Mouse (Mus musculus) WW6 (cell line): ENCODE data around the gene Nt5c2.

ENCODE experiments used
- DNase-seq: peaks from one replicate; pipeline ENCODE4 v3.0.0-alpha.2; 2013; ENCODE audit warnings: low read depth, low spot score

Gene Nt5c2

DNA sequence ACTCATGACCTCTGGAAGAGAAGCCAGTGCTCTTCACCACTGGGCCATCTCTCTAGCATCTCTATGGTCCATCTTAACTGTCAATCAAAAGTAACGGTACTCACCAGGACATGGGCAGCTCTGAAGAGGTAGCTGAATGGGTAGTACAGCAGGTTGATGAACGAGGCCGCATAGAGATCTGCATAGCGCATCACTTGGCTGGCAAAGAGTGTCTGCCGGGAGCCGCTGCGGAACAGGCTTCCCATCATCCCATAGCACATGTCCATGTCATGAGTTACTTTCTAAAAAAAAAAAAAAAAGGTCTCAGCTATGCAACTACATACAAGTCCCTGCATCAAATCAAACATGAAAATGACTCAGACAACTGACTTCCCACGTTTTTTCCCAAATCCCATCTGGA is 125.3 kb downstream of the Nt5c2 start:
- no peak for DNase-seq

DNA sequence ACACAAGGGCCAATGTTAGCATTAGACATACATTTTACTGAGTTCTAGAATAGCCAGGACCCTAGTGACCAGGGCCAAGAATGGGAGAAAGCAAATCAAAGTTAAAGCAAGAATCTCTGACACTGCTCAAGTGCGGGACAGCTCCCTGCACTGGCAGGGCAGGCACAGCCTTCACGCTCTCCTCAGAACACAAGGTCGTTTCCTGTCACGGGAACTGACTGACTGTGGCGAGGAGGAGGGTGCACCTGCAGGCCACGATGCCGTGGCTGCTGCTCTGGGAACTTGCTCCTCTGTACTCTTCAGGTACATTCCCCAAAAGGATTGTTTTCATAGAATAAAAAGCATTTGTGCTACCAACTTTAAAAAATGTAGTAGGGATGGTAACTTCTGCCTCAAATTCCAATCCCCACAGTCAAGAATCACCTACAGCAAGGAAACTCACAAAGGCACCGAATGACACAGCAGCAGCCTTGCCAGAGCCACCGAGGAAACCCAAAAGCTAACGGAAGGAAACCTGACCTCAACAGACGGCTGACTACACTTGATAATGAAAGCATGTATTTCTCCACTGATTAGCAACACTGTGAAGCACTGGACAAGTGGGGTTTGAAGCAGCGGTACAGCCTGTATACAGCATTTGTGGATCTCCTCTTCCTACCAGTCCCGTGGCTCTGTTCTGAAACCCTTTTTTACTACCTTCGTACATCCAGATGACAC is 127.0 kb downstream of the Nt5c2 start:
- DNase-seq, result no peak

DNA sequence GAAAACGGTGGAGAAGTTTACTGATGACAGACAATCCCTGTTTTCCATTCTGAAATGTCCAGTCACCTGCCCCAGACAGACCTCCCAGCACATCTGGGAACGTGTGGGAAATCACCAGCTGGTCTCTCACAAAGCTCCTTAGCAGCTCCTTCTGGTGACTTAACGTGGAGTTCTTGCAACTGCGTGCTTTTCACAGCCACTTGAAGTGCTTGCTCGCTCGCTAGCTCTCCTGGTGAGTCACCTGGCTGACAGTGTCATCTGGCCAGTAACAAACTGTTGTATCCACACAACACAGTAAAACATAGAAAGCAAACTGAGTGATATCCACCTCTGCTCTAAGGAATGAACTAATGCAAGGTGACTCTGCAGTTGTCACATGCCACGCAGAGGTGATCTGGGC is 128.1 kb downstream of the Nt5c2 start:
- DNase-seq, result no peak

DNA sequence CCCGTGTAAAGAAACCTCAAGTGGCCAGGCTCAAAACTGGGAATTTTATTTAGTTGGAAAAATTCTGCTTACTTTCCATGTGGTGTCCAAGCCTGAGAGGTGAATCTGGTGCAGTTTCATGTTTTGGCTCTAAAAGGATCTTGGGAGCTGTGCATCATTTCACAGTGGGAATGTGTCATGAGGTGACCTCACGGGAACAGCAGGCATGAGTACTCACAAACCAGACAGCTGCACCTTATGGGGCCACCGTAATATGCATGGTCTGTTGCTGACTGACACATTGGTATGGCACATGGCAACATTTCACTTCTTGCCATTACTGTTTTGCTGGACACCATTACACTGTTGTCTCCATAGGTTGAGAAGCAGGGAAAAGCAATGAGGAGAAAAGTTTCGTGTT is 129.6 kb downstream of the Nt5c2 start:
- no peak for DNase-seq

DNA sequence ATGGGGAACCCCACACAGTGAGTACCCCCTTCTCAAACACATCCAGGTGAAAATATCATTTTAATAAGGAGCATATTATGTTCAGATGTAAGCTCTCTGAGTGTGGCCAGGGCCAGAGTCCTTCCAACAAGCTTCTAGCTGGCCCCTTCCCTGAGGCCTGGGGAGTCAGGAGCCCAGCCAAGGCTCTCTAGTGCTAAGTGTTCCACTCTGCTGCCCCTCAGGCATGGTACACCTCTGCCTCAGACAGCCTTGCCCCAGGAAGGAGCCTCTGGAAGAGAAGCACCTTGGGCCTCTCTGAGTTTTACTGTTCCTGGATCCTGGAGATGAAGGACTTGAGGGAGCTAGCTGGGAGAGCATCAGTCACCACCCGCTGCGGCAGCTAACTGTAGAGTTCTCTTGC is 135.1 kb downstream of the Nt5c2 start:
- no peak for DNase-seq

DNA sequence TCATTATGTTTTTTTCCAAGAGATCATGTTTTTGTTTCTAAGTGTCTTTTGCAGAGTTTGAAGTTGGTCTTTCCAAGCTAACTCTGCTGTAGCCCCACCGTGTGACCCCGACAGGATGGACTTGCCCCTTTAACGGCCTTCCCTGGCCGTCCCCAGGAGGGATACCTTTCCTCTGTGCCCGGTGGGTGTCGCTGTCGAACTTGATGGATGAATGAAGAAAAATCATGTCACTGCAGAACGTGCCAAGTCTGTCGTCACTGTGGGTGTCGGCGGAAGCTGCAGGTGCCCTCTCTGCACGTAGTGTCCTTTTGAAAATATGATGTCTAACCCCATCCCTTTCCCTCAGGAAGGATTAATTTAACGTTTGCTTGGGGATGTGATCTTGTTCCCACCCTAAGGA is 136.6 kb downstream of the Nt5c2 start:
- no peak for DNase-seq

DNA sequence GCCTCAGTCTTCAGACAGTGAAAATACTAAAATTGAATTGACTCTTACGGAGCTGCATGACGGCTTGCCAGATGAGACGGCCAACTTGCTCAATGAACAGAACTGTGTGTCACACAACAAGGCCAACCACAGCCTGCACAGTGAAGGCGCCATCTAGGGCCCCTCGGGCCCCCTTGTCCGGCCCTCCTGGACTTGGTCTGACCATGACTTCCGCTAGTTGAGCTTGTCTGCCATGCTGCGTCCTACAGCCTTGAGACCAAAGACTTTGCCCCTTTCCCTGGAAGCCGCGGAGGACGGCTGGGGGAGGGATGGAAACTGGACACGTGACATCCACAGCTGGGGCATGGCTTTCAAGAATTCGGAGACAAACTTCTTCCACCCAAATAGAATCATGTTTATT is 137.1 kb downstream of the Nt5c2 start:
- DNase-seq, result no peak

DNA sequence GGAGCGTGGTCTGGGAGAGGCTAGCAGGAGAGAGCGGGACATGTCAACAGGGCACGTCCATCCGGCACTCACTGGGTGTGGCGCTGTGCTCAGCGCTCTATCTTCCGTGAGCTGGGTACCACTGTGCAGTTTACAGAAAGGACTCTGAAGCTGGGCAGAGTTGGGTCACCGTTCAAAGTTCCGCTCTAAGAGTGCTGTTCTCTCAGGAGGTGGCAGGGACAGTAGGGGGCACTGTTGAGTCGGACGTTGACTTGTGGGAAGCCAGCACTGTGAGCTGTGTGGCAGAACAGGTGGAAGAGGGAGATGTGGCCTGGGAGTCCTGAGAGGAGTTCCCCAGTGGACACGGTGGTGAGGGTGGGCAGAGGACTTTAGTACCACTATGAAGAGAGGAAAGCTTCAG is 139.2 kb downstream of the Nt5c2 start:
- DNase-seq, result peak; percentile 45

DNA sequence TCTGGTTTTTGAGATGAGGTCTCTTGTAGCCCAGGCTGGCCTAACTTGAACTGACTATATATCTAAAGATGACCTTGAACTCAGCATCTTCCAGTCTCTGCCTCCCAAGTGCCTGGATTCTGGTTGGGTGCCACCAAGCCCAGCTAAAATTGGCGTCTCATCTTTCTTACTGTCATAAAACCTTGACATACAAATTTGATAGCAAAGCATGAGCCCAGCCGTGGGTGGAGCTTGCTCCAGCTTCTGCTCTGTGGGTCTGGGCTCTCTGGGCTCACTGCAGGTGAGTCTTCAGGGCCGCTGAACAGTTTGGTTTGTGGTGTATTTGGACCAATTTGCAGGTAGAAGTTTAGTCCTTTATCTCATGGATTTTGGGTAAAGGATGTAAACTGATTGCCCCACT is 141.0 kb downstream of the Nt5c2 start:
- DNase-seq, result no peak

DNA sequence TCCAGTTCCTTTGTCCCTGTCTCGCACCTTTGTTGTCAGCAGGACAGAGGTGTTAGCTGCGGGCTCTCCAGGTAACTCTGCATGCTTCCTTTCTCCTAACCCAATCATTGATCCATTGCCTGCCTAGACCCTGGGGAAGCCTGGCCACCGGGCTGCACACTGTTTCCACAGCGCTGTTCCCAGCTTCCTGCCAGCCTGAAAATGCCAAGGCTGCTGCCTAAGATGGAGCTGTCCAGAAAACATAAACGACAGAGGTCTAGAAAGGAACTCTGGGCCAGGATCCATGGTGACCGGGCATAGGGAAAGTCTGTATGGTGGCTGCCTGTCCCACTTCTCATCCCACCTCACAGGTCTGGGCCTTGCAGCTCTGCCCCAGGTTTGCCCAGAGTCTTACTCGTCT is 143.3 kb downstream of the Nt5c2 start:
- DNase-seq, result no peak

DNA sequence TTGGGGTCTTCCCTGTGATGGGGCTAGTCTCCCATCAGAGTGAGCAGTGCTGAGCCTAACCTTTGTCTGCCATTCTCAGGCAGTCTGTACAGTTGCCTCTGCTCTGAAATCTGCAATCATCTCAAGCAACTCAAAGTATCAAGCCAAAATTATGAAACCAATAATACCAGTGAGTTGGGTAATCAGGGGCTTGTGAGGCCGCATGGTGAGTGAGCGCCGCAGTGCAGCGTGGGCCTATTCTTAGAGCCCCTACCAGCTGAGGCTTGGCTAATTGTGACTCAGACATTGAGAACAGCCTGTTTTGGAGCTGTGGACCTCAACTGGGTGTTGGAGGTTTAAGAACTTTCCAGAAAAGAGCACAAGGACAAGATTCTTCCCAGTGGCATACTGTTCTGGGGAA is 143.9 kb downstream of the Nt5c2 start:
- no peak for DNase-seq

DNA sequence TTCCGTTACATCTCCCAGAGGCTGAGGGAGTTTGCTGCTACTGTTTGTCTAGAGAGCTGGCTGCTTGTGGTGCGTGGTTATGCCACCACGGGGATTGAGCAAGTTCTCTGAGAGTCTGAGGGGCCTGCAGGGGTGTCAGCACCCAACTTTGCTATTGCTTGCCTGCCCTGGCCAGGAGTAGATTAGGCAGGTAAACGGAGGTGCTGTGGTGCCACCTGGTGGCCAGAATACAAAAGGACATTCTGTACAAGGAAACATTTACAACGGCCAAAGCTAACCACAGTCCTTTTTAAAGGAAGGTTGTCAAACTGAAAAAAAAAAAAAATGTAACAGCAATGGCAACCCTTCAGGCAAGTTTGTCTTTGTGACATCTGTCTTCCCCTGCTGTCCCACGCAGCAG is 145.4 kb downstream of the Nt5c2 start:
- peak; percentile 54 for DNase-seq

DNA sequence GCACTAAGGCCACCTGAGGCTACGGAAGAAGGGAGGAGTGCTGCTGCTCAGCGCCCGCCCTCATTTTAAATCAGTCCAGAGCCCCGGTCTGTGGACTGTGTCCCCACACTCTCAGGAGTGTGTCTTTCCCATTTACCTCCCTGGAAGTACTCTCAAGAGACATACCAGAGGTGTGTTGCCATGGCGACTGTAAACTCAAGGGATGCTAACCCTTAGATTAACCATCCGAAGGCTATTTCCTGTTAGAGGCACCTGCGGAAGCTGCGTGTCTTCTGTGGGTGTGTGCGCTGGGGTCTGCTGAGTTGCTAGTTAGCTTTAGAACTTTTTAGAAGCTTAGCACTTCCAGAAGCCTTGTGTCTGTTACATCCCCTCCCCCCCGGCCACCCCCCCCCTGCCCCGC is 145.9 kb downstream of the Nt5c2 start:
- no peak for DNase-seq

DNA sequence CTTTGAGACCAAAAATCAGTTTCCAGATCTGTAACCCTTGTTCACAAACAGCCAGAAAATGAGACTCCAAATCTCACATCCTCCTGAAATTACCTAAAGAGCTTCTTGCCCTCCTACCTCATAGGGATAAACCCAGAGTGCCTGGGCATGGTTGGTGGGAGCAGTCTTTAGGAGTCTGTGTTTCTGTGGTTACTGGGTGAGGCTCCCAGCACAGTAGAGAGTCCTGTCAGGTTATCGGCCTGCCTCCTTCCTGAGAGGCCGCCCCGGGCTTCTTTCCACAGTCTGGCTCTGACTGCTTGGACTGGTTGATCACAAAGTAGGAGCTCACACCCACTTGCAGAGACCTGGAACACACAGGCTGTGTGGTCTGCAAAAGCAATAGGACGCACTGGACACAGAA is 149.6 kb downstream of the Nt5c2 start:
- DNase-seq, result no peak

DNA sequence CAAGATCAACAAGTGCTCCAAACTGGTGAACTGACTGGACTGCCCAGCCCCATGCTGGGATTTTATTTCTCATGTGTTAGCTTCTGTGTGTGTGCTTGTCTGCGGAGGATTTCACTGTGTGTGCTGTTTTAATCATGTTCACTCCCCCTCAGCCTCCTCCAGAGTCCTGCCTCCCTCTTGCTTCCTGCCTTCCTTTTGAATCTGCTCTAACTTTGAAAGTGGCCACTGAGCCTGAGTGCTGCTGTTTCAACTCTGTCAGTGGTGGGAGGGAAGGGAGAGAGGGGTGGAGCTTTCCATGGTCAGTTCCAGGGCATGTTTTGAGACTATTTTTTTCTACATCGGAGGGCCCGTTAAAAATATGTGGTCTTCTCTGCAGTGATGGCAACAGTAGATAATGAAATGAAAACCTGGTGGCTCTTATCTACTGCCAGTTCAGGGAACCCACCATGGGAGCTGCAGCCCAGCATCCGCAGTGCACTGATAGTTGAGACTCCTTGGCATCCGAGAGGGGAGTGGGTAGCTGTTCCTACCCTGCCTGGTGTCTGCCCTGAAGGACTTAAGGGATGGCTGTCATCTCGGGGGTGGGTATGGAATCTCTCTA is 150.1 kb downstream of the Nt5c2 start:
- DNase-seq, result no peak

DNA sequence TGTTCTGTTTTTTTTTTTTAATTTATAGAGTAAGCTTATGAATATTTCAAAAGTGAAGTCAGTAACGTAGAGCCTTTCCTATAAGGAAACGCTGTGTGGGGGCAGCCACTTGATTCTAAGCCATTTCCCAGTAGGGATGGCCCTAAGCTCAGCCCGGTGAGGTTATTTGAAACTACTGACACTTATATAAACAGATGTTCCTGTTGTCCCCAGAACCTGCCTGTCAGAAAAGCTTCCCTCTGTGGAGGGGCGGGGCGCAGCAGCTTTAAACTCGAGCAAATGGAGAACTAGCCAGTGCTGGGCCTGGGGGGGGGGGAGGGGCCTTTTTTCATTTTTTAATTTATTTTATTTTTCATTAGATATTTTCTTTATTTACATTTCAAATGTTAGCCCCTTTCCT is 150.9 kb downstream of the Nt5c2 start:
- DNase-seq, result no peak

DNA sequence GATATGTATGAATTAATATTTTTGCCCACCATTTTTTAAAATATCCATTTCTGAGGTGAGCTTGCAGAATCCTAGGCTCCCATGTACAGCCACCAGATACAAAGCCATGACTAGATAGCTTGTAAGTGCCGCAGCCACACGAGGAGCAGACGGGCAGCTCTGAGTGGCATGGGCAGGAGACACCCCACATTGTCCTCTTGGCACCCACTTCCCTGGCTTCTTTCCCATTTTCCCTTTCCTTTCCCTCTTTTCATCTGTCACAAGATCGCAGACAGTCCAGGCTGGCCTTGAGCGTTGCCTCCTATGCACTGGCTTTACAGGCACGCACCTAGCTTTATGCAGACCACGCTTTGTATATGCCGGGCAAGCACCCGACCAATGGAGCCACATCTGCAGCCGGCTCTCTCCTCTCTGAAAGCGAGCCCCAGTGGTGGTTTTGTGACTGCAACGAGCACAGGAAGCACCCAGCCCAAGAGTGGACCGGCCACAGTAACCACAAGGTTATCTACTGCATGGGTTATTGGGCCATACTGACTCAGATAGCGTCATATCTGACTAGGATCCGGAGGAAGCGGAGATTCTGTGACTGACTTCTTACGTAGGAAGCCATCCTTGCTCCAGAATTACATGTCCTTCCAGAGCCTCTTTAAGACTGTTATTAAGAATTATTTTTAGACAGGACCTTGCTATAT is 151.6 kb downstream of the Nt5c2 start:
- DNase-seq, result no peak

DNA sequence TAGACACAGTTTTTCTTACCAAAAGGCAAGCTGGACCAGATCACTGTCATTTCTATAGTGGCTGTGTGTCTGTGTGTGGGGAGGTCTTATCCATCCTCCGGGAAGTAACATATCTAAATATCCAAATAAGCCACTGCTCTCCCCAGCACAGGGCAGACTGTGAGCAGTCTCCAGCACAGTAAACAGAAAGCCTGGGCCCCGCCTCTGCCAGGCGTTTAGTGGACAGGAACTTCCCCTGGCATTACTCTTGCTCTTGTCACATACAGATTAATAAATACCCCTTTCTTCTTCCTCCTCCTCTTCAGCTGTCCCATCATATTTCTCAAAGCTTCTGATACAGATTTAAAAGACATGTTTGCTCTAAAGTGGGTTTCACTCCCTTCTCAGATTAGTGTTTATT is 152.4 kb downstream of the Nt5c2 start:
- DNase-seq, result no peak

DNA sequence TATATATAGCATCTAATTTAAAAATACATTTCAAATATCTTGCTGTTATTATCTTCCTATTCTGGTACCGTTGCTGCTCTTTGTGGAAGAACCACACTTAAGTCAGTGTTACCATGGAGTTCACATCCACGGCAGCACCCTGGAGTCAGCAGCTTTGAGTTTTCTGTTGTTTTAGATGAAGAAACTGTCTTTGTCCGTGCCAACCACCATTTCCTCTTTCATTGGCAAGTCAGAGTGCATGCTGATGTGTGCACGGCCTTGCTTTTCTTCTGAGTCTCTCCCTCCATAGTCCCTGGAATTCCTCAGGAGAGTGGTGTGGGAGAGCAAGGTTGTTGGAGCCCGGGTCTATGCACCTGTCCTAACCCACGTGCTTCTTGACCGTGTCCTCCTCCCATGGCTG is 156.8 kb downstream of the Nt5c2 start:
- no peak for DNase-seq

DNA sequence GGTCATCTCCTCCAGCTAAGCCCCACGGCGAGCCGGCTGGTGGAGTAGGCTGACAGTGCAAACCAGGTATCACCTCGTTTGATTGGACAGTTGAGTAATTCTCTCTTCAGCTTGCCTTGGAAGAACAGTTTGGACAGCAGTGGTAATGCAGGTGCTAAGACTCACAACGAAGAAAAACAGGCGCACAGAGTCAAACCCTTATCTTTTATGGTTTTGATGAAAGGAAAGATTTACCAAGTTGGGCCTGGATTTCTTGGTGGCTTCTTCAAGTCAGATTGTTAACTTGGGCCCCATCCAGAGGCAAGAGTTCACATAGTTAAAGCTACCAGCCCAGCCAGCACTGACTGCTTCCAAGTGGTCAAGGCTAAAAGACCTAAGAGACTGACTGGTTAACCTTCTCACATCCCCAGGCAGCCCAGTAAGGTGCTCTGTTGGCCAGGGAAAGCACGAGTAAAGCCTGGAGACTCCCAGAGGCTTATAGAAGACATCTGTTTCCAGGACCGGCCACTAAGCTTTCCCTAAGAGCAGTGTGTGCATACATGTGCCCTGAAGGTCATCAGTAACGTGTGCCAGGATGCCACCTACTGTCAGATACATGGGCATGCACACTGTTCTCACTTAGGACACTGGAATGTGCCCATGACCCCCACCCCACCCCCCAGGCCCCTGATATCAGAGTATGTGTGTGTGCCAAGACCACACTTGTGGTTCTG is 157.5 kb downstream of the Nt5c2 start:
- no peak for DNase-seq

DNA sequence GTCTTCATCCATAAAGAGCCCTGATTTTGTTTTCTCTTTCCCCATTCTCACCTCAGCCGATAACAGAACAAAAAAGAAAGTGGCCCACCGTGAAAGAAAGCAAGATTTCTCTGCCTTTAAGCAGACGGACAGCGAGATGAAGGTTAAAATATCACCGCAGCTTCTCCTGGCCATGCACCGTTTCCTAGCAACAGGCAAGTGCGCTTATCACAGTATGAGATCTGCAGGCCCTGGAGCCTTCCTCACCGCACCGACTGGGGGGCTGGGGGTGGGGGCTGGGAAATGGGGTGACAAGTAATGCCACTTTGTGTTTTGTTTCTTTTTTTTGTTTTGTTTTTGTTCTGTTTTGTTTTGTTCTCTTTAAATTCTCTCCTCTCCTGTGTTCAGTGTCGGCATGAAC is 158.2 kb downstream of the Nt5c2 start:
- no peak for DNase-seq

DNA sequence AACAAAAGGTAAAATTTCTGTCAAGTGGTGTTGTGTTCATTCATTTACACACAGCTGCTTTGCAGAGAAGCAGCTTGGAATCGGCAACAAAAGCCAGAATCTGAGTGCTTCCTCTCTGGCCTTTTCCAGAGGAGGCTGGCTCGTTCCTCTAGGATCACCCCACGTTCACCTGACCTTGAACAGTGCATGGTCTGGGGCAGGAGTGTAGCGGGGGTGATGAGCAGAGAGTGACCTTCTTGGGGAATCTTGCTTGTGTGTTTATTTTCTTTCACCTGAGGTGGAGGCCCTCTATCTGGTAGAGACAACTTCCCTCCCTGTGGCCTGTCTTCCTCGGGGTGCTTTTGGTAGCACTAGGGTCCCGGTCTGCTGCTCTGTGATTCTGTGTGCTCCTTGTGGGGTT is 158.7 kb downstream of the Nt5c2 start:
- DNase-seq, result no peak
